Comparison of ENCODE assay signal across 8 mouse cellular contexts in genomic region chr9:21153833-21154232, GRCm38 (mm10). TPM values are rescaled to one million over a fixed set of nuclear protein-coding genes. Genes with fewer than 3 reads are reported as not detected.
A peak's percentile ranks its signal among the peaks of the same experiment; 100 is the strongest.
DNase-seq lines count a peak whose midpoint lies in the region; ATAC-seq lines count a peak whose summit lies in the region.

No protein-coding gene starts in this region.

- 6% methylated on average over 5 of the region's 5 CpGs for WGBS in heart, embryonic 10.5 days
- WGBS in hindbrain, embryonic 13.5 days: 22% methylated on average over 5 of the region's 5 CpGs
- 19% methylated on average over 5 of the region's 5 CpGs for WGBS in midbrain, embryonic 14.5 days

- no peaks in the 10 kb centered on the region for H3K36me3 ChIP-seq in heart, embryonic 10.5 days
- no peaks in the 10 kb centered on the region for H3K36me3 ChIP-seq in hindbrain, embryonic 13.5 days
- no peaks in the 10 kb centered on the region for H3K36me3 ChIP-seq in midbrain, embryonic 14.5 days (ENCODE audit: control insufficient read depth, insufficient read depth, low read length)

- 0 out of 2 replicates have a peak, but pooled peaks cover 3% of the 10 kb centered on the region for H3K9me3 ChIP-seq in heart, embryonic 10.5 days
- H3K9me3 ChIP-seq in hindbrain, embryonic 13.5 days: no peaks in the 10 kb centered on the region
- H3K9me3 ChIP-seq in midbrain, embryonic 14.5 days (ENCODE audit: control insufficient read depth, low read length): no peaks in the 10 kb centered on the region

- H3K4me1 ChIP-seq in heart, embryonic 10.5 days: peaks cover 28% of the 10 kb centered on the region
- peaks cover 18% of the 10 kb centered on the region for H3K4me1 ChIP-seq in hindbrain, embryonic 13.5 days (replicated peaks)
- peaks cover 5% of the 10 kb centered on the region for H3K4me1 ChIP-seq in midbrain, embryonic 14.5 days (ENCODE audit: control insufficient read depth, insufficient read depth, low read length)

- peak overlapping the region; percentile 63 for H3K4me3 ChIP-seq in heart, embryonic 10.5 days
- H3K4me3 ChIP-seq in hindbrain, embryonic 13.5 days: peak overlapping the region; percentile 25; the same call in 1 of the 2 replicates
- no peak overlapping the region for H3K4me3 ChIP-seq in midbrain, embryonic 14.5 days (replicated peaks; ENCODE audit: low read depth, low read length)

- no peak for ATAC-seq in hindbrain, embryonic 13.5 days (ENCODE audit: low FRiP score)
- no peak for ATAC-seq in midbrain, embryonic 14.5 days (ENCODE audit: low FRiP score, low TSS enrichment)

- H3K27ac ChIP-seq in heart, embryonic 10.5 days: peak overlapping the region; percentile 85
- H3K27ac ChIP-seq in hindbrain, embryonic 13.5 days: no peak overlapping the region
- no peak overlapping the region for H3K27ac ChIP-seq in midbrain, embryonic 14.5 days (replicated peaks; ENCODE audit: low read depth, low read length)

- intact Hi-C loops in heart, postnatal 25 days (cut with DNase I): loop anchor here (1.0 kb wide), 1 partner anchor 12 kb away; no protein-coding TSS in a partner anchor

- no peaks in the 10 kb centered on the region for H3K27me3 ChIP-seq in heart, embryonic 10.5 days (ENCODE audit: insufficient read depth, poor library complexity, severe bottlenecking)
- peaks cover 22% of the 10 kb centered on the region for H3K27me3 ChIP-seq in hindbrain, embryonic 13.5 days
- peaks cover 9% of the 10 kb centered on the region; the same call in 1 of the 2 replicates for H3K27me3 ChIP-seq in midbrain, embryonic 14.5 days (ENCODE audit: control insufficient read depth, insufficient read depth, low read length)

- peak overlapping the region; percentile 49 for H3K9ac ChIP-seq in hindbrain, embryonic 13.5 days
- no peak overlapping the region for H3K9ac ChIP-seq in midbrain, embryonic 14.5 days (replicated peaks; ENCODE audit: low read length)

- H3K4me2 ChIP-seq in hindbrain, embryonic 13.5 days: peak overlapping the region; percentile 50
- H3K4me2 ChIP-seq in midbrain, embryonic 14.5 days (ENCODE audit: low read length): peak overlapping the region; percentile 30

- no peak for DNase-seq in heart, embryonic 10.5 days (ENCODE audit: low spot score)
- no peak for DNase-seq in heart, postnatal 25 days (ENCODE audit: low spot score)
- DNase-seq in embryo, embryonic 11 days: peak; percentile 63
- no peak for DNase-seq in midbrain, embryonic 14.5 days
- DNase-seq in urinary bladder, adult 2 months (ENCODE audit: low spot score): no peak
- DNase-seq in right cerebral cortex, postnatal 4 days: no peak
- DNase-seq in ovary, postnatal 36 days (ENCODE audit: low spot score): no peak

RNA-seq across cellular contexts. Expression of gene Cdc37, which starts 4.1 kb away (rescaled TPM):
- 286 and 333 TPM in 2 replicates for polyA plus RNA-seq in heart, embryonic 10.5 days (2016; fragmentation: Nextera tagmentation; extraction: Ambion mirVana)
- 100 to 1,000 TPM; 158 to 160 TPM for total RNA-seq in heart, postnatal 25 days (2021)
- 221 and 223 TPM in 2 replicates for polyA plus RNA-seq in hindbrain, embryonic 13.5 days (2015; fragmentation: Nextera tagmentation; extraction: Ambion mirVana)
- polyA plus RNA-seq in midbrain, embryonic 14.5 days (2014; fragmentation: Nextera tagmentation; extraction: Ambion mirVana): 213 and 223 TPM in 2 replicates
- polyA plus RNA-seq in urinary bladder, adult 2 months (2012; rRNA removed): 198 and 211 TPM in 2 replicates

RNA-seq across cellular contexts. Expression of gene Pde4a, which starts 11.7 kb away (rescaled TPM):
- polyA plus RNA-seq in heart, embryonic 10.5 days (2016; fragmentation: Nextera tagmentation; extraction: Ambion mirVana): 7.5 and 9.0 TPM in 2 replicates
- 10 to 100 TPM; 47.1 to 51.6 TPM for total RNA-seq in heart, postnatal 25 days (2021)
- 17.6 and 18.8 TPM in 2 replicates for polyA plus RNA-seq in hindbrain, embryonic 13.5 days (2015; fragmentation: Nextera tagmentation; extraction: Ambion mirVana)
- 28.4 and 32.3 TPM in 2 replicates for polyA plus RNA-seq in midbrain, embryonic 14.5 days (2014; fragmentation: Nextera tagmentation; extraction: Ambion mirVana)
- polyA plus RNA-seq in urinary bladder, adult 2 months (2012; rRNA removed): 8.3 and 11.6 TPM in 2 replicates

RNA-seq across cellular contexts. Expression of gene Tyk2, which starts 22.8 kb away (rescaled TPM):
- 12.6 and 16.5 TPM in 2 replicates for polyA plus RNA-seq in heart, embryonic 10.5 days (2016; fragmentation: Nextera tagmentation; extraction: Ambion mirVana)
- 1 to 10 TPM; 8.5 to 8.6 TPM for total RNA-seq in heart, postnatal 25 days (2021)
- polyA plus RNA-seq in hindbrain, embryonic 13.5 days (2015; fragmentation: Nextera tagmentation; extraction: Ambion mirVana): 12.4 and 12.8 TPM in 2 replicates
- 7.4 and 8.5 TPM in 2 replicates for polyA plus RNA-seq in midbrain, embryonic 14.5 days (2014; fragmentation: Nextera tagmentation; extraction: Ambion mirVana)
- 23.9 and 28.5 TPM in 2 replicates for polyA plus RNA-seq in urinary bladder, adult 2 months (2012; rRNA removed)
